Mouse (Mus musculus) gastrocnemius, postnatal 10 days (tissue): ENCODE measurements at regions not wholly inside any gene's neighbourhood (a gene's known extent, or its start where the extent isn't known, plus 50 kb on each side); places are given as distances from the start of the nearest gene placed in this dataset.

Experiments used
- DNase-seq: peaks from one replicate; pipeline ENCODE4 v3.0.0; 2021; ENCODE audit warnings: mixed read lengths

DNA sequence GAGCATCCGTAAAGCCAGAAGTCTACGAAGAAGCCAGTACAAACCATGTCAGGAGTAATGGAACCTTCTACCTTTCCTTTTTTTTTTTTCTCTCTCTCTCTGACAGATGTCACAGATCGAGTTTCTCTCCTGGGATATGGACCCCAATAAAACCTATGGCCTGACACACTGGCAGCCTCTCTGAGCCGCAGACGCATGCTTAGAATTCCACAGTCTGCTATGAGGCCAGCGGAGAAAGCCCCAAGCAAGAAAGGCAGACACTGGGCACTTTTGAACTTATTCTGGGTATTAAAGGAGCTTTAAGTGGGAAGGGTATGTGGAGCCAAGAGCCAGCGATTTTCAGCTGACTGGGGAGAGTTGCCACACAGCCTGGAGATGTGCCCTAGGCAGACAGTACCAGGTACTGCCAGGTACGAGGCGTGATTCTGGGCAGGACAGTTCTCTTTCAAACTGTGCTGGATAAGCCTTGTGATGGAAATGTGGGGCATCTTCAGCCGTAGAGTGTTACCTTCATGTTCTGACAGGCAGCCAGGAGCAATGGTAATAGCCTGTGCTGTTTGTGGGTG lies 271.8 kb downstream of the Foxo1 start:
- DNase-seq = no peak

DNA sequence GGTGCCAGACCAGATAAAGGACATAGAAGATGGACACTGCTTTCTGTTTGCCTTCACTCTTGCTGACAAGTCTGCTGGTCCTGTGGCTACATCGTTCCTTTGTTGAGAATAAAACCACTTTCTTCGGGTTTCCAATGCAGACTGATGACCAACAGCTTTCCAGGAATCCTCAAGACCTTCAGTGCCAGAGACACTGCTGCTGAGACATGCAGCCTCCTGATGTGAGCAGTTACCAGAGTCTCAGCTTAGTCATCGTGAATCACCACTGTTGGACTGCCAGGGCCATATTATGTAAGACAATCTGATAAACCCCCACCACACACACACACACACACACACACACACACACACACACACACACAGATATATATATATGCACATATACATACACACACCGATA lies 270.2 kb downstream of the Foxo1 start:
- no peak for DNase-seq

DNA sequence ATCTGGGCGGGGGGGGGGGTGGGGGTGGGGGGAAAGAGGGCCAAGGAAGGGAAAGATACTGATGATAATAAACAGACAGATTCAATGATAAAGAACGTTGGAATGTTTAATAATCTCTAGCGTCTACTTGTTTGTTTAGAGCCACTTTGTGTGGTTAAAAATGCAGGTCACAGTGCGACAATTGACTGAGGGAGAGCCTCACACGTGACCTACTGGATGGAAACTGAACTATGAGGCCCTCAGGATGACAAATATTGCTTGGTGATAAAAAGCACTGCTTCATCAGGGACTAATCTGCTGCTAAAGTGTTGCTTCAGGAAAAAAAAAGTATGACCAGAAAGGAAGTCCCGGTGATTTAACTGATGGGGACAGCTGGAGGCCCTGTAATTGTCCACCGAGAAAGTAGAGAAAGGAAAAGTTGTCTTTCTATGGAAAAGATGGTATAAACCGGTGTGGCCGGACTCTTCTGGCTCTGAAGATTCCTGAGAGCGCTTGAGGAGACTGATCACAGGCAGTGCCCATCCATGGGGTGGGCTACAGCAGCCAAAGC lies 269.3 kb downstream of the Foxo1 start:
- no peak for DNase-seq

DNA sequence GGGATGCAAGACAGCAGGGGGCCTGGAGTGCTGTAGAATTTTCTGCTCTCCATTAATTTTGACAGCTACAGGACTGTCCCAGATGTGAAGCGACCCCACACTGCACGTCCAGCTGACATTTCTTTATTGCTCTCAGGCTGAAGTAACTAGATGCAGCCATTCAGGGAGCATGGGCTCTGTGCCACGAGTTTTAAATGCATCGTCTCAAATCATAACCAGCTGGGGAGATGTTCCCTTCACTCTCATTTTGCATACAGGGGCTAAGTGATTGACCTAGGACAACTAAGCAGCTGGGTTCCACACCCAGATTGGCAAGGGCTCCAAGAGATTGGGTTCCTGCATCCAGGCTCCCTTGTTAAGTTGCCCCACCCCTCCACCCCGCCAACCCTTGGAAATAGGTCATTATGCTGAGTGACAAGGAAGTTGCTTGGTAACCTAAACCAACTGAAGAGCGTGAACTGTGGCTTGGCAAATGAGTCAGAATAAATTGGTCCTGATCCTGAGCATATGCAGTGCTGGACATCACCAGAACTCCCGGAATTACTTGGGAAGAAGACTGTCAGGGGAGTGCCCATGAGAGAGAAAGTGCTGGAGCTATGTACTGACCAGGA lies 267.4 kb downstream of the Foxo1 start:
- no peak for DNase-seq

DNA sequence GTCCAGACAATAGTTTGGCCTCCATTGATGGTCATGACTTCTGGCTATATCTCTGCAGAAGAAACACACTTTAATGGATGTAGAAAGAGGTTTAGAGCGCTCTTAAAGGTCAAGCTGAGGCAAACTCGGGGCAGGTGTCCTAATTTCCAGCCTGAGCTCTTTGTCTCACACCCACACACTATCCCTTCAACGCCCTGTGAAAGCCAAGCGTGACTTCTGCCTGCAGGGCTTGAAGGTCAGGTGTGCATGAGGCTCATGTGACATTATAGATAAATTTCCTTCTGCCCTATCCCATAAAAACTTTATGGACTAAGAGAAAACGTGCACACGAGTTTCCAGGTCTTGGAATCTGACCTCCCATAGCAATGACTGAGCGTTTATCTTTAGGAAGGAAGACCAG lies 266.0 kb downstream of the Foxo1 start:
- no peak for DNase-seq

DNA sequence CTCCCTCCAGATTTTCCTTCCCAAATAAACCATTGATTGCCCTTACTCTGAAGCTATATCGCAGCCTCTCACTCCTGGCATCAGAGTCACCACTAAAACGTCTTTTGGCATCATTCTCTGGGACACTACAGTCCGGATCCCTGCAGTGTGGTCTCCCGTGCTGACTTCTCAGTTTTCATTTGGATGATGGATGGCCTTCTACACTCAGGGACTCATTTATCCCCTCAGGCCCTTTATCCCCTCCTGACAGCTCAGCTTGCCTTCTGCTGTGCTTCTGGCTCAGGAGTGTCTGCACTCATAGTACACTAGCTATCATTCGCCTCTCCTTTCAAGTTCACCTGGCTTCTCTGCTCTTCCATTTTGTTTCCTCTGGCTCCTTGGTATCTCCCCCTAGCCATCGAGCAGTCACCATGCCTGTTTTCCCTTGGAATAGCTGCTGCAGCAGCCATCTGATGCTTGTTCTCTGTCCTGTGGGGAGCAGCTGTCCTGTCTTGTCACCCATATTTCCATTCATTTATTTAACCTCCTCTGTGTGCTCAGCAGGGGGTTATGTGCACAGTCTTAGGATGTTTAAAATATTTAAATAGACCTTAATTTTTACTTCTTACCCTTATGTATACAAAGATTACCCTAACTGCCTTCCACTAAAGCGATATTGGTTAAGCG lies 263.7 kb downstream of the Foxo1 start:
- DNase-seq = no peak

DNA sequence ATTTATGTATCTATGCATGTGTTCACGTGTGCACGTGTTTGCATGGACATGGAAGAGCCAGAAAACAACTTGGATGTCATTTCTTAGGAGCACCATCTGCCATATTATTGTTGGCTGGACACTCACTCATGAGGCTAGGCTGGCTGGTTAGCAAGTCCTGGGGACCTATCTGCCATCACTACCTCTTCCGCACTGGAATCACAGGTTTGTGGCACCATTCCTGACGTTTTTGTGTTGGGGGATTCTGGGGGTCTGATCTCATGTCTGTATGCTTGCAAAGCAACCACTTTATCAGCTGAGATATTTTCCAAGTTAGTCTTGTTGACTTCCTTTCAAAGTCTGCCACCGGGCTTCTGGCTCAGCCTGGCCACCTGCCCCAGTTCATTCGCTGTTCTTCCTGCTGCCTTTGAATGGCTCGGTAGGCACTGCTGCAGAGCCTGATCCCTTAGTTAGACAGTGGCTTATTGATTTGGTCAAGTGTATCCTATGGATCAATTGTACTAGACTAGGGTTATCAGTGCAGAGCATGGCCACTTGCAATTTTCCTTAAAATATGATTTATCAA lies 262.4 kb downstream of the Foxo1 start:
- DNase-seq = no peak

DNA sequence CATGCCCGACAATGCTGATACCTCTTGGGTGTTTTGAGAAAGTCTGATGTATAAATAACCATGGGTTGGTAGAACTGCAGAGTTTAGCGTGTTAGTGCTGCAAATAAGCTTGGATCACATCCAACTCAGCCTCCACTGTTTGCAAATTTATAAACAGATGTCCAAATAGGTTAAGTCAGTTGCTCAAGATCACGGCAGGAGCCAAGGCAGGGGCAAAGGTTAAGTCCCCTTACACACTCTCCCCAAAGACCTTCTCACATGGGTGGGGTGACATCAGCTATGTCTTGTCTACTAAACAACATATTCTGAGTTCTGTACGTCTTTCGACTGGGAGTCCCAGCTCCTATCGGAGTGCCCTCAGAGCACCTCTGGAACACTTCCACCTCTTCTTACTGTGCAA lies 261.0 kb downstream of the Foxo1 start:
- DNase-seq = no peak

DNA sequence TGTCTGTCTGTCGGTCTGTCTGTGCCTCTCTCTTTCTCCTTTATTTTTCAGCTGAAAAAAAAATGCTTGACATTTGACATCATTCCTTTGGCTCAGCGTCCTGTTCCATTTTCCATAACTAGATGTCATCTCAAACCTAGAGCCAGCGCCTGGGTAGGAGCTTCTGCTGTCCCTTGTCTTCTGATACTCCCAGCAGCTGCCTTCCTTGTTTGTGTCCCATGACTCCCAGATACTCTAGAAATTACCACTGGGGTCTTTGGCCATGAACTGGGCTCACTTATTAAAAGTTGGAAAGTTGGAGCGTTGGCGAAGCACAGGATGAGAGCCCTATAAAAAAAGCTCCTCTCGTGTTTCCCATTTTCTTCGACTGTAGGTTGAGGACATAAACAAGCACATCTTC lies 260.4 kb downstream of the Foxo1 start:
- DNase-seq = no peak

DNA sequence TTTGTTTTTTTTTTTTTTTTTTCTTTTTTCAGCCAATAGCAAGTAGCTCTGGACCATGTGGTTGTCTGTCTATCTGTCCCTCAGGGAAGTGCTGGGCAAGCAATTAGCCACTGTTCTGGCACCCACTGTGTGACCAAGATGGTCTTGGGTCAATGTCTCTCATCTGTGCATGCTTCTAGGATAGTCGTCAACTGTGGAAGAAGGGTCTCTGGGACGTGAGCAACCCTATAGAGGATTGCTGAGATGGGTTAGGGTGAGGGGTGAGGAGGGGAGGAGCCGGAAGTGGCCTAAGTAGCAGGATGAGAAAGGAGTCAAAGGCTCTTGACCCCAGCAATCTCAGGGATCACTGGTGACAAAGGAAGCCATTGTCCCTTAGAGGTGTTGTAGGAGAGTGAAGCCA lies 259.6 kb downstream of the Foxo1 start:
- no peak for DNase-seq

DNA sequence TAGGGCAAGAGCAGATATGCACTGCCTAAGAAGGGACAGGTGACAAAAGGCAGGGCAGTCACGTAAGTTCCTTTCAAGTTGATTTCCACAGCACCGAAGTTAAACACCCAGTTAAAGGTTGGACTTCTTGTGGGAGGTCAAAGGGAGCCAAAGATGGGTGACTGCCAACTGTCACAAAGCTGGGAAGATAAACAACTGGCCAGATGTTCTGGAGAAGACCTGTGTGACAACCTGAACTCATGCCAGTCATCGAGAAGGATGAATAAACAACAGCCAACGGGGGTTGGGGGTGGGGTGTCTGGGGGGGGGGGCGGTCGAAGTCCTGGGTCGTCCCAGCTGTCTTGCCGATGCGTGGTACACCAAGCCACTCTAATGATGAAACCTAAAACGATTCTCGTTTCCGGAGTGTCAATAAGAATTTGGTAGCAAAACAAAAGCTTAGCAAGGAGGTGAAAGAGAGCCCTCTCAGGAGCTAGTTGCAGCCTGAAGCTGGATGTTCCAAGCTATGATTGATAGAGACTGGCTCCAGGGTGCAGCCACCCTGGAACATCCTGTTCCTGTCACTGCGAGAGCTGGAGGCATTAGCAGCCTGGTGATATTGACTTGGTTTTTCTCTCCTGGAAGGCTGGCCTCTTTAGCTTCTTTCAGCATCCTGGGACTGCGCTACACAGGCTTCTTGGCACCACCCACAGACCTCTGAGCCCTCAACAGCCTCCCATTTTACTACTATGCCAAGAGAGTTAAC lies 259.0 kb downstream of the Foxo1 start:
- no peak for DNase-seq

DNA sequence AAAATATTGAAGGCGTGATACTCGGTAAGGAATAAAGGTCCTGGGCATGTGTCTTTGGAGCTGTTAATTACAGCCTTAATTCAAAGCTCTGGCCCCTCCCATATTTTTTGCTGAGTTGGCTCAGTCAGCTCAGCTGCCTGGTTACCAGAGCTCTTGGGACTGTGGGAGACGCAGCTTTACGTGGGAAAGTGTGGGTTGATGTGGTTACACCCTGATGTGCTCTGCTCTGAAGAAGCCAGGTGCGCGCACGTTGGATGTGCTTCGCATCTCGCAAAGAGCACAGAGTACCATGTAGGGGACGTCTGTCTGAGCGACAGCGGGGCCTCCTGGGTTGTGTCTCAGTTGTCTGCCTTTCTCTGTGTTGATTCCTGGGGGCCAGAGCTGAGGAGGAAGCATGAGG lies 254.8 kb downstream of the Foxo1 start:
- no peak for DNase-seq

DNA sequence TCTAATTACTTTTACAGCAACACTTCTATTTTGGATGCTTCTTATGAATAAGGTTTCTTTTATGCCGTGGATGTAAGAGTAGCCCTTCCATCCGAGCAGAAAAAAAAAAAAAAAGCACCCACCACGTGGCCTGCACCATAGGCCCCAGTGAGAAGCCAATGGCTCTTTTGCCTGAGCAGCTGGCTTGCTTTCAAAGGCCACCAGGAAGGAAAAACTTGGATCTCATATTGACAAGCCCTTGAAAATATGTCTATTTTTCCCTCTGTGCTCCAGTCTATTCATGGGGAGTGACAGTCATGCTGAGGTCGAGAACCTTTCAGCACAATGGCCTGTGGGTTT lies 252.4 kb downstream of the Foxo1 start:
- no peak for DNase-seq

DNA sequence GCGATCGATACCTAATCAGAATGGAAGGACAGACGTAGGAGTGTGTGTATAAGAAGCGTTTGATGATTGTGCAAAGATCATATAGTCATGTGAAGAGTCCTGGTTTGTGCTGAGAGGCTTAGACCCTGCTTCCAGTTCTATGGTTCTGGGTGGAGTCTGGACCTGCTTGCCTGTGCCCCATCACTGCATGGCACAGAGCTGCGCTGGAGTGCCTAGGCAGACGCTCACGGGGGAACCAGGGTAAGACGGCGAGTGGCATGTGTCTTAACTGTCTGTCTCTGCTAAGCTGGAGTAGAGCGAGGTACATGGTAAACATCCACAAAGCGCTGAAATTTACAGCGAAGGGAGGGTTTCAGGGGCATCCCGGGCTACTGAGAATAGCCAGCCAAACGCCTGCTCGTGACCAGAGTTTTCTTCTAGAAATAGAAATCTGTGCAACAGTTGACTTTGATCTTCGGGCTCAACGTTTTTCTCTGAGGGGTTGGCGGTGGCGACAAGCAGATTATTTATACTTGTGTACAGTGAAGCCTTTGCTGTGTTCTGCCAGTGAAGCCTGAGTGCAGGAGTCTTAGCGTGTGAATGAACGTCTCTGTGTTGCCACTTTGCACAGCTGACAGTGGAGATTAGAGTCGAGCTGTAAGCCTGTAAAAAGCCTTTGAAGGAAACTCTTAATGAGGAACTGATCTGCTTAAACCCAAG lies 251.9 kb downstream of the Foxo1 start:
- DNase-seq = no peak

DNA sequence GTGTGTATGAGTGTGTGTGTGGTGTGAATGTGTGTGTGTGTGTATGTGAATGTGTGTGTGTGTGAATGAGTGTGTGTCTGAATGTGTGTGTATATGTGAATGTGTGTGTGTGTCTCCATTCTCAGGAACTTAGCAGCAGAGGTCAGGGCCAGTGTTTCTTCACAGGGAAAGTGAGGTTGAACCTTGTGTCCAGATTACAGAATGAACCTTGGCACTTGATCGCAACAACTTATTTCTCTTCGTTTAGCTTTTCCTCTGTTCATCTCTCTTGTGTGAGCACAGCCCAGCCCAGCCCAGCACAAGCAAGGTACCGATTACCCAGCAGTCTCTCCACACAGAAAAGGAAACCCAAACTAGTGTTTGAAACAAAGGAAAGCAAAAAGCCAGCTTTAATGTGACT lies 249.7 kb downstream of the Foxo1 start:
- no peak for DNase-seq

DNA sequence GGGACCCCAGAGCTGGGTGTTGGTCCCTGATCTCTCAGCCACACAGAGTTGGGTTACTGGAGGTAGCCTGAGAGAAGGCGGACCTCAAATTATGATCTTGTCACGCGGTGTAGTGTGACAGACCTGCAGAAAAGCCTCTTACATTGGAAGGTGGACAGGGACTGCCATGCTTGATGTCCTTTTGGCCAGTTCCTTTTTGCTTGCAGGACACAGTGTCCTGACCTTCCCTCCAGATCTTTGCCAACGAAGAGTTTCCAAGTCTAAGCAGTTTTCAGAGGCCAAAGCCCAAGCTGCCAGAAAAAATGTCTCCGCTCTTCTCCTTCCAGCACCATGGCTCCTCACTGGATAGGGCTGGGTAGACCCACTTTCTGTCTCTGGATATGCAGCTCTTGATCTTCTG lies 248.6 kb downstream of the Foxo1 start:
- DNase-seq = no peak

DNA sequence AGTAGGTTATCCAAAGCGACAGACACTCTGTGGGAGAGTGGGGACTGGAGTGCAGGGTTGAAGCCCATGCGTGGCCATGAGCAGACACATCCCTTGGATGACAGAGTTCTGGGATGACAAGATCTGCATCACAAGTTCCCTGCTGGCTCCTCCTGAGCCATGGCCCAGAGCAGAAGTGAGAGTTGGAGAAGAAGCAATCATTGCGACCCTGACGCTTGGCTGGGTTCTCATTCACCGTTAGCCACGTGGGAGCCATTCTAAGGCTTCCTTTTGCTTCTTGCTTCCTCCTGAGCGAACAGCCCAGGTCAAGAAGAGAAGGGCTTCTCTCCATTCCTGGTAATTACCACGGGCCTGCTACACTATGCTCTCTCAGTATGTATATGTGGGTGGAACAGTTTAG lies 244.6 kb downstream of the Foxo1 start:
- DNase-seq = no peak

DNA sequence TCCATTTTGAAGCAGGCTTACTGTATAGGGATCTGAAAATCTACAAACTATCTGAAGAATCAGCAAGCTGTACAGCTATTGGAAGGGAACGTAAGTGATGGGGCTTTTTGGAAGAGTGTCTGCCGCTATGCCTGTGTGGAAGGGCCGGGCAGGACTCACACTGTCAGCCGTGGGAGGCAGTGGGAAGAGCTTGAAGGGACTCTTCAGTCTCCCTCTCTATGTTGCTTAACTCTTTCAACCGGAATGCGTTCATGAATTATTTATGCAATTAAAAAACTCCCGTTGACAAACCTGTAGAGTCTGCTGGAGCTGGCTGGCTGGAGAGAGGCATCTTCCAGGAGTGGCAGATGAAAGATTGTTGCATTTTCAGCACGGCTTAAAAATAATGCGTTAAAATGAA lies 243.4 kb downstream of the Foxo1 start:
- DNase-seq = no peak

DNA sequence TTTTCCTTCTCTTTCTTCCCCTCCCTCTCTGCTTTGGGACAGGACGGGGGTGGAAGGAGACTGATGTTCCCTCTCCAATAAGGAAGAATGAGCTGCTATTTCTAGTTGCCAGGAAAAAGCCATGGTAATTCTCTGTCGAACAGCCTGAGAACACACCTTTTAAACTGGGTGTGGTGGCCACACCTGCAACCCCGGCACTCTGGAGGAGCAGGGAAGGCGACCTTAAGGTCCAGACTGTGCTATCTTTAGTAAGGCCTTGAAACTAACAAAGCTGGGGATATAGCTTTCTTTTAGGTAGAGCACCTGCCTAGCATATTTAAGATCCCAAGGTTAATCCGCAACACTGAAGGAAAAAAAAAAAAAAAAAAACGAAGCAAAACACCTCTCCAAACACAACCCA lies 242.7 kb downstream of the Foxo1 start:
- DNase-seq = no peak

DNA sequence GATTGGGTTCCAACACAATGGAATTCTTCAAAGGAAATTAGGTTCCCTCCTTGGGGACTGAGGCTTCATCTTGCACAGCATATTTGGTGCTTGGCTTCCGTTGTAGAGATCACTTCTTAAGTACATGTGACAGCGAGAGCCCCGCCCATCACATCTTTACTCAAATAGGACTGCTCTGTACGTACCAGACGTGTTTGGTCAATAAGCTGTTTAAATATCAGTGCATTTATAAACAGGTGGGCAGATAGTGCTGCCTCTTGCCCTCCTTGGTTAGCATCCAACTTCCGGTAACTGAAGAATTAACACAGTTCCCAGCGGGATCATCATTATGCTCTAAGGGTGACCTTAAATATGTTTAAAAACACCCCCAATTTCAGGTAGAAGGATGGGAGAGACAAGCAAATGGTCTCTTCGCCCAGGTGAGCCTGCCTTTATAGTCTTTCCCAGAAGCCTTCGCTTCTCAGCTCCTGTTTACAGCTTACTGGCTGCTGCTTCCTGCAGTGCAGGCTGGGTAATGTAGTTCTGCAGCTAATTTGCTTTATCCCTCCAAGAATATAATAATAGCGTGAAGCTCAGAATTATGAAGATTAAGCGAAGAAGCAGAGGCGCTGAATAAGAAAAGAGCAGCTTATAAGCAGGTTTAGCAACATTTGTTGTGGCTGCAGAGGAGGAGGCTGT lies 242.1 kb downstream of the Foxo1 start:
- DNase-seq = no peak

DNA sequence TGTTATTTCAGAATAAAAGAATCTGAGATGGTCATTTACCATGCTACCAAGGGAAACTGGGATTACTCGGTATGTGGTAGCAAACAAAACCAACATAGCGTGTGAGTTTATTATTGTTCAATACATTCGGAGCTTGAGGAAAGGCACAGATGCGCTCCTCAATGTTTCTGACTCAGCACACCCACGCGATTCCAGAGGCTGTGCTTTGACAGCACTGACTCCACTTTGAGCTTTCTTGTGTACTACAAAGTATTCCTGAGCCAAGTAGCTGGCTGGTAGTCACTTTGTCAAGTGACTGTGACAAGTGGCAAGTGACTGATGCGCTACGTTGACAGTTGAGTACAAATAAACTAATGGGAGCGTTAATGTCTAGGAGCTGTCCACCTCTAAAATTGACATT lies 235.8 kb downstream of the Foxo1 start:
- DNase-seq = no peak

DNA sequence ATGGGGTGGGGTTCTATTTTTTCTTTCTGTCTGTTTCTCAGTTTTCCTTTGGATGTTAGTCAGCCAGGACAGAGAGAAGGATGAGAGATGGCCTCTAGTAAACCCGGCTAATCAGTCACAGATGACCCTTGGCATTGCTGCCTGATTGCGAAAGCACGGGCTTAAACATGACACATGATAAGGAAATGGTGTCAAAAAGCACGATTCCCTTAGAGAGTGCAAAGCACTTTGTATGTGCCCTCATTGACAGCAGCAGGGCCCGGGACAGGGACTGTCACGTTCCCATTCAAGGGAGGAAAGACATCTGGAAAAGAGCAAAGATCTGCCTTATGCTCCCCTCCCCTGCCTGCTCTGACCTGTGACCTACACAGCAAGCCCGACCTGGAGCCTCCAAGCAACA lies 234.1 kb downstream of the Foxo1 start:
- DNase-seq = peak; percentile 25
